Mouse (Mus musculus) embryonic stem cell, embryonic (primary cell): Measurements from ENCODE around the gene Exo5.

Experiments
- CTCF ChIA-PET, 4 experiments: fragments of 300-600 bp in 2 of 4; fragments of 350-600 bp in 2 of 4; sonication (Branson Sonifier 250); formaldehyde crosslinking; loops; one replicate each; lab custom pipeline; 2022; ENCODE audit warnings: inconsistent platforms in 2 of 4; lab: Charles Lee
- POLR2A ChIA-PET, 4 experiments: fragments of 300-600 bp in 2 of 4; fragments of 350-600 bp in 2 of 4; sonication (Branson Sonifier 250); formaldehyde crosslinking; loops; one replicate each; lab custom pipeline; 2022; ENCODE audit warnings: antibody characterized with exemption in 4 of 4, inconsistent platforms in 1 of 4; lab: Charles Lee

Gene Exo5

DNA sequence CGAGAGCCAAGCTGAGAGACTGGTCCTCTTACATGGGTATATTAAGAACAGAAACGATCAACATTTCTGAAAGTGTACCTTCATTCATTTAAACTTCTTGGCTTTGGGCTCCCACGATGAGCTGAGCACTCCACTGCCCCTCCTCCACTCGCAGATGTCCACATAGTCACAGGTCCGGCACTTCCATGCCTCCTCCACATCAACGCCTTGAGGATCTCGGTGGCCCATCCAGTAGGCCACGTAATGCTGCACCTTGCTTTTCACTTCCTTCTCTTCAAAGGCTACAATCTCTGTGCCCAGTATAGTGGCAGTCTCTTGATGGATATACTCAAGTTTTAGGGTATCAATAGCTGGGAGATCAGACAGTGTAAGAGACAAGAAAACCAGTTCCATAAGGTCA, 3.4 kb downstream of the Exo5 start:
- POLR2A ChIA-PET, result interaction anchor here in 1 of 4 experiments (0.8 to 1.3 kb wide), 5 partner anchors 8 to 275 kb away, joined by 3 to 4 read pairs (median 3); partner anchors contain the start of gene Zfp69
- CTCF ChIA-PET, result no interaction called here

DNA sequence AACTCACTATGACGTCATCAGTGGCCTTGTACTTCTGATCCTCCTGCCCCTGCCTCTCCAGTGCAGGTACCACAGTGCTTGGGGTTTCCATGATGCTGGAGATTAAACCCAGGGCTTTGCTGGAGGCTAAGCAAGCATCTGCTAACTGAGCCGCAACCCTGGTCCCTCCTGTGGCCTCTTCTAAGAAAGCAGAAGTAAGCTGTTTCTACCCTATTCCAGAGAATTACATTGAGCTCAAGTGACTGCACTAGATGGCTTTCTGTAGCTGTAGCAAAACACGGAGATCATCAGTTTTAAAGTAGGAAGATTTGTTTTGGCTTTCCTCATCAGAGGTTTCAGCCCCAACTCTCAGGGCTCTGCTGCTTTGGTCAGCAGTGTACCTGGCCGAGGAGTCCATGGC, 10.3 kb downstream of the Exo5 start:
- ChIA-PET POLR2A (interaction anchor here in 3 of 4 experiments (1.3 to 2.2 kb wide), 5 partner anchors 10 to 345 kb away, joined by 3 to 11 read pairs (median 5); partner anchors contain the start of genes Exo5 (in 3 of the 3) and Ctps (in 1 of the 3)), CTCF (interaction anchor here in 1 of 4 experiments (1.0 to 1.3 kb wide), 2 partner anchors 64 to 234 kb away, joined by 3 to 5 read pairs; no protein-coding TSS in a partner anchor)

DNA sequence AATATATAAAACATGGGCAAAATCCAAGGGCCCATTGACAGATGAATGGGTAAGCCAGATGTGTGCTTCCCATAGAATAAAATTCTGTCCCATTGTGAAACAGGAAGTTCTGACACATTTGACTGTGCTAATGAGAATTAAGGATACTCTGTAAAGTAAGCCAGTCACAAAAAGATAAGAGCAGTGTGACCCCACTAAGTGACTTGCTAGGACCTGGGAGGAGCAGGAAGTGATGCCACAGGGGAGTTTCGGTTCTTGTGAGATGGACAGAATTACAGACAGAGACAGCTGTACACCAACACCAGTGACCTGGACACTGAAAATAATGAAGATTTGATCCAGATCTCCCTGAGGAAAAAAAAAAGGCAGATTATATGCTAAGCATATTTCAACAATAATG, 11.0 kb downstream of the Exo5 start:
- ChIA-PET POLR2A (interaction anchor here in 2 of 4 experiments (0.8 to 1.3 kb wide), 3 partner anchors 8 to 344 kb away, joined by 3 to 4 read pairs (median 3); partner anchors contain the start of genes Ctps (in 1 of the 2) and Exo5 (in 1 of the 2)), CTCF (interaction anchor here in 2 of 4 experiments (0.6 to 0.7 kb wide), 4 partner anchors 46 to 944 kb away, joined by 3 to 4 read pairs (median 4); no protein-coding TSS in a partner anchor)

DNA sequence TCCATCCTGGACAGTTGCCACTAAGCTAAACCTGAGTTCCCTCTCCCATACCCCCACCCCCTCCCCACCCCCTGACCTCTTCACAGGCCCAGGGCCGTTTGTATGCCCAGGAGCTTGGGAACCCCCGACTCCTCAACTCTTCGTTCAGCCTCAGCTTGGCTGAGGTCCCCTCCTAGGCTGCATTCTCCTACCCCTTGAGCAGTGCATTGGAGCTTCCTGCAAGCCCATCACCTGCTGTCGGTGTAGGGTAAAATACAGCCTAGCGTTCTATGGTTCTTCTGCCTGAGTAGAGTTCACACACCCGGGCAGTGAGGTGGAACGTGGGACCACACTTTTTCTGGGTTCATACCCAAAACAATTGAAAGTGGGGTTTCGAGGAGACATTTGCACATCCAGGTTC, 11.4 kb downstream of the Exo5 start:
- CTCF ChIA-PET, result interaction anchor here in 3 of 4 experiments (0.6 to 1.3 kb wide), 7 partner anchors 47 to 944 kb away, joined by 3 to 4 read pairs (median 4); no protein-coding TSS in a partner anchor
- POLR2A ChIA-PET, result interaction anchor here in 2 of 4 experiments (0.6 to 1.3 kb wide), 3 partner anchors 8 to 12 kb away, joined by 3 to 4 read pairs (median 3); partner anchors contain the start of gene Exo5 (in 2 of the 2)

DNA sequence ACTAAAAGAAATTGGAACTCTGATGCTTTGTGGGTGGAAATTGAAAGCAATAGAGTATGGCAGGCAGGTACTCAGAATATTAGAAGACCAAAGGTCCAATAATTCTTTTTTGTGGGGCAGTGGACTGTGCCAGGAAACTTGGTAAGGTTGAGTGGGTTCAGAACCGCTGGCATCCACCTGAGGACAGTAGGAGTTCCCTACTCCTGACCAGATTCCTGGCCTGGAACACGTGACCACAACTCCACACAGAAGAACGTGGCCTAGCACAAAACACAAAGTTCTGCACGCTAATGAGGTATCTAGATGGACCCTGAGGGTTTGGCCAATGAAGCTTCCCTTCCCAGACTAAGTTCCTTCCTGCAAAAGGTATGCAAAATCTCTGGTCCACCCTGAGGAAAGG, 12.0 kb downstream of the Exo5 start:
- ChIA-PET POLR2A (interaction anchor here in 3 of 4 experiments (0.6 to 1.5 kb wide), 4 partner anchors 9 to 12 kb away, joined by 3 to 4 read pairs (median 3); partner anchors contain the start of gene Exo5 (in 3 of the 3)), CTCF (interaction anchor here in 3 of 4 experiments (0.7 to 1.3 kb wide), 4 partner anchors 47 to 323 kb away, joined by 3 to 4 read pairs (median 4); no protein-coding TSS in a partner anchor)

DNA sequence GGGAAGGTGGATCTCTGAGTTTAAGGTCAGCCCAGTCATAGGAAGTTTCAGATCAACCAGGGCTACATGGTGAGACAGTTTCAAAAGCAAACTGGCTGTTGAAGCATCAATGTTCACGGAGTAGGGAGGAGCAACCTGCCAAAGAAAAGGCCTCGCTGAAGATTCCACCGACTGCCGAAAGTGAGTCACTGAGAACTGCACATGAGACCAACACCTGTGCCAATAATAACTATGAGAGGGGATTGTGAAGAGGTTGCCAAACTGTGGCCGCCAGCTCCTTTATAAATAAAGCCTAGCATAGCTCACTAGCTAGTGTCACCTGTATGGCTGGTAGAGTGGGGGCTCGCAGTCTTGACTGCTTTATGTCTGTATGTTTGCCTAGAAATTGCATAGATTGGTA, 13.7 kb downstream of the Exo5 start:
- CTCF ChIA-PET, result interaction anchor here in 1 of 4 experiments (1.0 kb wide), 1 partner anchor 321 kb away, joined by 3 read pairs; no protein-coding TSS in a partner anchor
- POLR2A ChIA-PET, result interaction anchor here in 1 of 4 experiments (1.5 kb wide), 1 partner anchor 14 kb away, joined by 3 read pairs; the partner anchor contains the start of gene Exo5

DNA sequence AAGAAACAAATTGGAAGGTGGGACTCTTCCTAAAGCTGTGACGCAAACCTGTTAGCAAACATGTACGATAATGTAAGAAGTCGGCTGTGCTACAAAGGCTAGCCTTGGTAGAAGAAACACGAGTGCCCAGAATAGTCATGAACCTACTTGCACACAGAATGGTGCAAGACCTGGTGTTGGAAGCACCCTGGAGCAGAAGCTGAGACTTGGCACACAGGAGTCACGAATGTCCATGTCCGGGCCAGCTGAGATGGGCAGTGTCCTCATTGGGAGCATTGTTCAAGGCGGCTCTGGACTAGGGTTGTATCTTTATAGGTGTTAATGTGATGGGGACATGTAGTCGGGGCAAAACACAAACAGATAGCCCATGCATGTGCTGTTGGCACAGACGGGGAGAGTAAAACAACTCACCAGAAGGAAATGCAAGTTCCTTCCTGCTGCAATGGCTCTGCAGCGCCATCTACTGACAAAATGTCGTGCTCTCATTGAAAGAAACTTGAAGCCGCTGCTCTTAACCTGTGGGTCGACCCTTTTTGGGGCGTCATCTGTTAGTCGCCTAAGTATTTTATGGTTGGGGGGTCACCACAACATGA, 15.2 kb downstream of the Exo5 start:
- ChIA-PET CTCF (interaction anchor here (0.7 to 1.6 kb wide), 11 partner anchors 15 to 320 kb away, joined by 3 to 10 read pairs (median 7); partner anchors contain the start of gene Exo5 (in 1 of the 4)), POLR2A (interaction anchor here in 3 of 4 experiments (0.5 to 1.2 kb wide), 6 partner anchors 15 to 467 kb away, joined by 3 to 6 read pairs (median 3); partner anchors contain the start of genes Ctps (in 1 of the 3) and Exo5 (in 1 of the 3))

DNA sequence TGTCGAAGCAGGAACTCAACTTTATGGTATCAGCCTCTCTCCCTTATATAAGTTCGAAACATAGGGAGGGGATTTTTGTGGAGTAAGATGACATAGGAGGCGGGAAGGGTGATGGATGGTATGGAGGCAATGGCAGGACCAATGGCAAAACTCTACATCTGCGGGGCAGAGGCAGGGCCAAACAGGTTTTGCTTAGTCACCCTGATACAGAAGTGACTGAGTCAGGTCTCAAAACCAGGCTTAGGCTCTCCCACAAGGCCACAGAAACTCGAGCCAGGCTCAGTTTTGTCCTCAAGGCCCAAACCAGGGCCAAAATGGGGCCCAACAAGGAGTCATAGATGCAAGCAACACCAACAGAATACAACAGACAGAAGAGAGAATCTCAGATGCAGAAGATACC, 19.2 kb downstream of the Exo5 start:
- POLR2A ChIA-PET, result no interaction called here
- CTCF ChIA-PET, result no interaction called here

DNA sequence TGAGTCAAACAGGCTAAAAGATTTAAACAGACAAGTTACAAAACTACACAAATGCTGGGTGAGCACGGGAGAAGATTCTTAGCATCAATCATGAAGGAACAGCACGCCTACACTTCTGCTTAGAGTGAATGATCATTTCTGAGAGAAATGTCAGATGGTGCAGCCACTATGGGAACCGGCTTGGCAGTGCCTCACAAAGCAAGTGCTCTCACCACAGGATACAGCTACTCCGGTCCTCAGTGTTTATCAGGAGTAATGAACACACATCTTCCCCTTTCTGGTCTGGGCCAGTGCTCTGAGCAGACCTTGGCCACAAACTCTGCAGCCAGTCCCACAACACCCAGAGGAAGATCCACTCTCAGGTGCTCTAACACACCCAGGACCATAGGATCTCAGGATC, 20.3 kb downstream of the Exo5 start:
- ChIA-PET POLR2A (interaction anchor here in 1 of 4 experiments (0.7 kb wide), 1 partner anchor 11 kb away, joined by 3 read pairs; no protein-coding TSS in a partner anchor), CTCF (no interaction called here)

DNA sequence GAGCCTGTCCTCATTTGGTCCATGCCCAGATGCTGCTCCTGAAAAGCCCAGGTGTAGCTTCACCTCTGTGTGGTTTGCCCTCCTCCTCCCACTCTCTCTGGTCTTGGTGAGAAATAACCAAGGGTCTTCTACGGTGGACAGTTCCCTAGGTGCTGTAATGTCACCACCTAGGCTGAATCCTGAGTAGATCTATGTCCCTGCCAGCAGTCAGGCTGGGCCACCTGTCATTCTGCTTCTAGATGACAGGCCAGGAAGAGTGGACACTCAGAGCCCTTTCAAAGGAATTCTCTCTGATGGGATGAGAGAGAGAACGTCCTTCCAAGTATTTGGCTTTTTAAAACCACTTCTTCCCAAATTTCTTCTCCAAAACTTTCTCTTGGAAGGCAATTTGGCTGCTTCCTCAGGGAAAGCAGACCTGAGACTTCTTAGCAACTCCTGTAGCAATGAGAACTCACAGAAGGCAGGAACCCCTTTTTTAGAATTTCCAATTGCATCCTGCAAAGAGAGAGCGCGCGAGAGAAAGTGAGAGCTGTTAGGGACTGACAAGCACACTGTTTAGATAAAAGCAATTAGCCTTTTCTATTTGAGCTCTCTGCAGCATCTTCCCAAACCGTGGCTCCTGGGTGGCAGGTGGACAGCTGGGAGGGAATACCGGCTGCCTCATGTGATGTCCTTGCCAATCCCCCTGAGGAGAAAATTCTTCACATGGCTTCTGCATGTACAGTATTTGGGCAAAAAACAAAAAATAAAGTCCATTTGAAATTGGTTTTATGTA, 28.8 kb downstream of the Exo5 start:
- ChIA-PET CTCF (interaction anchor here in 1 of 4 experiments (0.5 kb wide), 1 partner anchor 26 kb away, joined by 4 read pairs; no protein-coding TSS in a partner anchor), POLR2A (interaction anchor here in 1 of 4 experiments (1.3 kb wide), 1 partner anchor 28 kb away, joined by 3 read pairs; no protein-coding TSS in a partner anchor)

DNA sequence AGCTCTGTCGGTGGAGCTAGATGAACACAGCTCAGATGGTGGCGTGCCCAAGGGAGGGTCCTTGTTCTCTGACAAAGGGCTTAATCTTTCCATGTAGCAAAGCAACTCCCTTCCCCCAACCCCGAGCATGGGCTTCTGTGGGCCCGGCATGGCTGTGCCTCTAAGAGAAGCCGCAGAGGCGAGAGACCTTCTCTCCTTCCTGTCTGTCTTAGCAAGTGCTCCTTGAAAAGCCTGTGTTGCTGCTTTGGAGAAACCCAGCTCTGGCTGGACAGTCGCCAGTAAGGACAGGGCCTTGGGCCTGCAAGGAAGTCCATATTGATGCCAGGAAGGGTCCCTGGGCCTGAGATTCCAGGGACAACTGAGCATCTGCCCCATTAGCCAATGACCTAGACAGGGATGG, 29.6 kb downstream of the Exo5 start:
- ChIA-PET CTCF (interaction anchor here in 1 of 4 experiments (0.5 to 0.6 kb wide), 2 partner anchors 174 to 766 kb away, joined by 3 to 4 read pairs; no protein-coding TSS in a partner anchor), POLR2A (interaction anchor here in 2 of 4 experiments (0.8 to 1.3 kb wide), 3 partner anchors 29 to 44 kb away, joined by 3 read pairs; partner anchors contain the start of gene Exo5 (in 1 of the 2))

DNA sequence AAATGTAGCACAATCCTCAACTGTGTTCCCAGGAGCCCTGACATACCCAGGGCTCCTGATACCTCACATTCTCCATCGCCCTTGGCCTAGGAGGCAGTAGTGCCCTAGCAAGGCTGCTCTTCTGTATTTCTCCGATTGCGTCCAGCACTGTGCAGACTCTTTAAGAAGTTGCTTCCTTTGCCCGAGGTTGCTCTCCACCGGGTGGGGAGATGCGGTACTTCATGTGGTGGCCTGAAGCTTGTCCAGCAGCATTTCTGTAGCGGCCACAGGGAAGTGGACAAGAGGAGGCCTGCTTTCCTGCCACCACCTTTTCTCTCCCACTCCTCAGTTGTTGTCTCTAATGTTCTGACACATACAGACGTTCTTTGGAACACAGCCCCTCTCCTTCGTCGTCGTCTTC, 30.2 kb downstream of the Exo5 start:
- ChIA-PET POLR2A (interaction anchor here in 2 of 4 experiments (0.8 to 1.3 kb wide), 2 partner anchors 30 to 44 kb away, joined by 3 read pairs; partner anchors contain the start of gene Exo5 (in 1 of the 2)), CTCF (no interaction called here)

DNA sequence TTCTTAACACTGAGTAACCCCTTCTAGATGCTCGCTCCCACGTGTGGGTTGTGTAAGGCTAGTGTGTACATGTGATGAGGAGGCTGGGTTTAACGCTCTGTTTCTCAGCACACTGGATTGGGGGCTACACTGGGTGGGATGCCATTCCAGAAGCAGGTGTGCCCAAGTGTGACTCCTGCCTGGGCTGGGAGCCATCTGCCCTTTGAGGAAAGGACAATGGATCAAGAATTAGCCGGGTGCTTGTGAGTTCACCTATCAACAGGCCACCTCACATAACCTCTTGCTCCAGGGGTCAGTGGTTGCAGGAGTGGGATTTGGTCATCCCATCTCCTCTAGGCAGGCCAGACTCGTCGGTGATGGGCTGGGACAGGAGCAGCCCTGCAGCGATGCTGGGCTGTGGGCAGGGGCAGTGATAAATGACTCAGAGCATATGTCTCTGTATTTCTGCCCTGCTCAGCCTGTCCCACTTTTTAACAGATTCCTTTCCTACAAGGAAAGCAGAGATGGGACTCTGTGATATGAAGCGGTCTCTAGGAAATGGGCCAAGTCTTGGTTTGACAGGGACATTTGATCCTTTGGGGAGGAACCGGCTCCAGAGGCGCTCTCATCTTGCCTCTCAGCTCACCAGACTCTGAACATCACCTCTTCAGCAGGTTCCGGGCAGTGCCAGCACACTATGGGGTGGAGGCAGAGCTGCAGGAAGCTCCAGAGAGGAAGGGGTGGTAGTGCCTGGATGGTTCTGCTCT, 31.0 kb downstream of the Exo5 start:
- ChIA-PET CTCF (no interaction called here), POLR2A (interaction anchor here in 2 of 4 experiments (0.6 to 1.3 kb wide), 2 partner anchors 11 to 31 kb away, joined by 3 read pairs; partner anchors contain the start of gene Exo5 (in 1 of the 2))

DNA sequence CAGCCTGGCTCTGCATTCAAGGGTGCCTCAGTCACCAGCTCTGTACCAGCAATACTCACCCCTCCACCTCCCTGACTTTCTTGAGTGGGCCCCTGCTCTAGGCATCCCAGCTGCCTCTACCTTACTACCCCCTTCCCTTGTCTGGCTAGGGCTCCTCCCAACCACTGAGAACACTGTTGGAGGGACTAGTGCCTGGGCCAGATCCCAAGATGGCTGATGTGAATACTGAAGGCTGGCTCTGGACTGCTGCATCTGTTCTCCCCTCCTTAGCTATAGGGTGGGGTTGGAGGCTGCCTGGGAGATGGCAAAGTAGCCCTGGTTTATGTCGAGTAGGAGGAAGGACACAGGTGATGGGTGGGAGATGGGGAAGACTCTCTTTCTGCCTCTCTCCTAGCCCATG, 32.3 kb downstream of the Exo5 start:
- POLR2A ChIA-PET, result interaction anchor here in 2 of 4 experiments (0.5 to 0.7 kb wide), 2 partner anchors 67 to 88 kb away, joined by 3 to 7 read pairs; no protein-coding TSS in a partner anchor

DNA sequence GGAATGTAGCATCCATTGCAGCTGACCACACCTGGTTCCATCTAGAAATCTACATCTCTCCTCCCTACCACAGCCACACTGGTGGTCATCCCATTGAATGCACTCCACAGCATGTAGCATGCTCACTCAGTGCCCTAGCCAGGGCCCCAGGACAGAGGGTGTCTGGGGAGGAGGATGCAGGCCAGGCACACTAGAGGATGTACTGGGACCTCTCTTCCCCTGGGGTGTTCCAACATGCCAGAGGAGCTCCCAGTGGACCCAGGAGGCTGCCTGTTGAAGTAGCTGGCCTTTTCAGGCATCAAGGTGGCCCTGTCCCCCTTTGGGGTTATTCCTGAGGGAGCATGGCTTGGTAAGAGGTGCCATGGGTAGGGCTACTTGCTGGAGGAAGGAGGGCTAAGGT, 32.9 kb downstream of the Exo5 start:
- ChIA-PET CTCF (interaction anchor here in 3 of 4 experiments (0.5 to 0.8 kb wide), 3 partner anchors 14 to 201 kb away, joined by 3 to 5 read pairs (median 3); no protein-coding TSS in a partner anchor), POLR2A (interaction anchor here in 2 of 4 experiments (0.5 to 0.7 kb wide), 2 partner anchors 67 to 88 kb away, joined by 3 to 7 read pairs; no protein-coding TSS in a partner anchor)

More for the DNA sequence above, 32.3 kb downstream of the Exo5 start:
- CTCF ChIA-PET, result interaction anchor here in 3 of 4 experiments (0.5 to 1.0 kb wide), 5 partner anchors 15 to 667 kb away, joined by 3 to 5 read pairs (median 3); no protein-coding TSS in a partner anchor

DNA sequence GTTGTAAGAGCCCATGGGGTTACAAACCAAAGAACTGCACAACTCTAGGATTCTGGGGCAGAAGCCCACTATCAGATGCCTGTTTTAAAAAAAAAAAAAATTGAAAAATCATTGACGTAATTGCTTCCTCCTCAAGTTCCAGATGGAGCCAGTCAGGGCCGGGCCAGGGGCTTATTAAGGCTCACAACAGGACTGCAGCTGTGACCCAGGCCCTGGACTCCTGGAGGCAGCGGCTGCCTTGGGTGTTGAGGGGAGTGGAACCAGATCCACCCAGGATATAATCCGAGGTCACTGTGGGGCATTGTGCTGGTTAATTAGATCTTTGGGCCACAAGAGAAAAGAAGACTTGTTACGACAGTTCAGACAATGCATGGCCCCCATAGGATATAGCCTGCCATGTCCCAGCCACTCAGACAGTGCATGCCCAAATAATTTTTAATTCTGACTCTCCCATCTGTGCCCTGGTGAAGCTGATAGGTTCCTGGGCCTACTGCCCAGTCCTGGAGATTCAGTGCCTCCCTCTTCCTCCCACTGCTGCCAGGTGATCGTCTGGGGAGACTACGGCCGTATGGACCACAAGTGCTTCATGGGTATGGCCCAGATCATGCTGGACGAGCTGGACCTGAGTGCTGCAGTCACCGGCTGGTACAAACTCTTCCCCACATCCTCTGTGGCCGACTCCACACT, 33.9 kb downstream of the Exo5 start:
- CTCF ChIA-PET, result interaction anchor here in 1 of 4 experiments (0.7 kb wide), 1 partner anchor 100 kb away, joined by 6 read pairs; no protein-coding TSS in a partner anchor
- POLR2A ChIA-PET, result interaction anchor here in 2 of 4 experiments (0.7 to 1.7 kb wide), 2 partner anchors 34 to 704 kb away, joined by 3 to 4 read pairs; partner anchors contain the start of gene Exo5 (in 1 of the 2)
